Mouse (Mus musculus): ENCODE results near the gene Lpin1. TPM values are rescaled to one million over a fixed set of nuclear protein-coding genes. Genes with fewer than 3 reads are reported as not detected.

The Lpin1 gene
- polyA plus RNA-seq, 1 experiment from 2014 or later: 4.8 TPM

DNA sequence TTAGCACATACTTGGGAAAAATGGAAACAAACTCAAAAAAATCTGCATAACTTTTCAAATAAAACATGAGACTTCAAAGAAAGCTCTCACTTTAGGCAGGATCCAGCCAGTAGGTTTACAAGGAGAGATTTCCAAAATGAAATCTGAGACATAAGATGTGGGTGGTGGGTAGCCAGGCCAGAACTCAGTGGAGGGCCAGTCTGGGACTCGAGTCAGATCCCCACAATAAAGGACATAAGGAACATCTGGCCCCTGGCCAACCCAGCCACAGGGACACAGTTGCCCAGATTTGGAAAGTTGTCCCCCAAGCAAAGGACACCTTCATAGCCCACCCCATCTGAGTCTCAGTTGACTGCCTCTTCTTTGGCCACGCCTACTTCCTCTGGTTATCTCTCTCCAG is 123.3 kb downstream of the Lpin1 start:
- Histone ChIP-seq H3K27me3 (ENCODE audit: control insufficient read depth, insufficient read depth, low read length) (no peaks in the 10 kb centered on the region), H3K4me2 (replicated peaks; ENCODE audit: low read depth, low read length) (no peak overlapping the region), H3K36me3 (ENCODE audit: control insufficient read depth, insufficient read depth, low read length) (no peaks in the 10 kb centered on the region), H3K9me3 (ENCODE audit: control insufficient read depth, low read depth, low read length) (no peaks in the 10 kb centered on the region), H3K4me3 (ENCODE audit: low read depth, low read length) (no peak overlapping the region), H3K4me1 (ENCODE audit: control insufficient read depth, insufficient read depth, low read length) (no peaks in the 10 kb centered on the region), H3K27ac (ENCODE audit: low read length) (no peak overlapping the region), H3K9ac (replicated peaks; ENCODE audit: low read depth, low read length) (no peak overlapping the region)
- WGBS: 65% methylated on average over 2 of the region's 2 CpGs
- no peak for ATAC-seq (ENCODE audit: insufficient number of reproducible peaks, insufficient read depth, low FRiP score, low read depth)

Other genes starting within 250 kb of the Lpin1 start
- gene Ntsr2, start 42.4 kb upstream of the Lpin1 start, polyA plus RNA-seq (2014; fragmentation: Nextera tagmentation; extraction: Ambion mirVana): not detected in 2 replicates
- gene Greb1, start 189.9 kb upstream of the Lpin1 start, polyA plus RNA-seq (2014; fragmentation: Nextera tagmentation; extraction: Ambion mirVana): 1.8 and 2.6 TPM in 2 replicates
- gene E2f6, start 200.0 kb upstream of the Lpin1 start, polyA plus RNA-seq (2014; fragmentation: Nextera tagmentation; extraction: Ambion mirVana): 48.4 and 49.1 TPM in 2 replicates

All from stomach, embryonic 14.5 days (tissue).